Mouse (Mus musculus): ENCODE measurements at regions not wholly inside any gene's neighbourhood (a gene's known extent, or its start where the extent isn't known, plus 50 kb on each side); places are given as distances from the start of the nearest gene placed in this dataset.

DNA sequence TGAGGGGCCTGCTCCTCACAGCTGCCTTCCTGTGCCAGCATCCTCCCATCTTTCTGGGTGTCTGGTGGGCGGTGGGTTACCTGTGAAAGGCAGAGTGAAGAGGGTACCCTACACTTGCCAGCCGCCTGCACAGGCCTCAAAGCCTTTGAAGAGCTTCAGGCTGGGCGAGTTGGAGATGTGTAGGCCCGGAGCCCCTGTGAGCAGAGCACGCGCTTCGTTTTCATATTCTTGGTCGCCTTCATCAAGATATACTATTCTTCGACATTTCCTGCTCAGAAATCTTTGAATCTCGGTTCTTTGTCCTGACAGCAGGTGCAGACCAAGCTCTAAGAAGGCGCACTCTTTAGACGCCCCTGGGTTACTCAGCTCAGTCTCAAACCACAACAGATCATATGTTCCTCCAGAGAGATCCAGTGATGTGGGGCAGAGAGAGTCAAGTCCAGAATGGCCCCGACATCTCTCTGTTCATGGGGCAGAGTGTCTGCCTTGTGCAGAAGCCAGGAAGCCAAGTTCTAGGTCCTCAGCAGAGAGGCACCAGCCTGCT, 170.7 kb upstream of the Id2 start:
- Histone ChIP-seq H3K4me3 (ENCODE audit: low read depth, low read length) (no peak overlapping the region), H3K9me3 (replicated peaks; ENCODE audit: control insufficient read depth, low read length) (no peaks in the 10 kb centered on the region), H3K36me3 (ENCODE audit: control insufficient read depth, insufficient read depth) (no peaks in the 10 kb centered on the region), H3K4me2 (ENCODE audit: low read depth, low read length) (no peak overlapping the region), H3K27ac (ENCODE audit: low read length) (no peak overlapping the region), H3K9ac (ENCODE audit: low read depth, low read length) (no peak overlapping the region), H3K4me1 (ENCODE audit: control insufficient read depth, low read depth, low read length) (no peaks in the 10 kb centered on the region; the same call in 1 of the 2 replicates), H3K27me3 (ENCODE audit: control insufficient read depth, insufficient read depth, low read depth, low read length) (no peaks in the 10 kb centered on the region)
- no peak for ATAC-seq (ENCODE audit: low read depth)
- 38% methylated on average over 13 of the region's 13 CpGs for WGBS (ENCODE audit: insufficient replicate concordance)

DNA sequence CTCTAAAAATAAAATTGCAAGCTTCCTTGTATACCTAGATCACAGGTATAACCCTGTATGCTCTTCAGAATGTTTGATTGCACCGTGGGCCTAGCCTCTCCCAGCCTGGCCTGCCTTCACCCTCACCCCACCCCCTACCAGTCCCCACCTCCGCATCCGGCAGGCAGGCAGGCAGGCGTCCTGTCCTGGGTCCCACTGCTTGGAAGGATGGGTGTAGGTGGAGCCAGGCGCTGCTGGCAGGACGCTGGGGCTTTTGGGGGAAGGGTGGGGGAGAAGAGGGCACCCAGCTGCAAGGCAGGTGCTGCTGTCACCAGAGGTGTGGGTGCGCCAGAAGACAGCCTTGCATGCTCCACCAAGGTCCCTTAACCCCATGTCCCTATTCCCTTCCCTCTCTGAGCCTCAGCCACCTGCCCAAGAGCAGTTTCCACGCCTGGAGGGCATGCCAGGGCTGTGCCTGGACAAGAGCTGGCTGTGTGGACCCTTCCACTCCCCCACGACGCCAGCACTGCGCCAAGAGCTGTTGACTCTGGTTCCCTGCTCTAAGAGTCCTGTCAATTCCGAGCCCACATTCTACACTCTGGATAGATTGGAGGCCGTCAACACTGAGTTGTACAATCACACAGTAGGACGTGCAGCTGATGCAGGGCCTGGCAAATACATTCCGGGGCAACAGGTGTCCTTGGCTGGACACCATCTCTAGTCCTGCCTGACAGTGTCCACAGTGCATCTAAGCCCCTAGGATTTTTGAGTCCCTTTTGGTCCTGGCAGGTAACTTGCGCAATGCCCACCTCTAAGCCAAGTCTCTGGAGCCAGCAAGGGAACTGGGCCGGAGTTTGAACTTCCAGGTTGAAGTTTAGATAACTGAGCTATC, 170.0 kb upstream of the Id2 start:
- H3K27me3 ChIP-seq (ENCODE audit: control insufficient read depth, insufficient read depth, low read depth, low read length): no peaks in the 10 kb centered on the region
- no peaks in the 10 kb centered on the region for H3K9me3 ChIP-seq (replicated peaks; ENCODE audit: control insufficient read depth, low read length)
- no peak overlapping the region for H3K4me2 ChIP-seq (ENCODE audit: low read depth, low read length)
- 53% methylated on average over 17 of the region's 17 CpGs for WGBS (ENCODE audit: insufficient replicate concordance)
- H3K27ac ChIP-seq (ENCODE audit: low read length): no peak overlapping the region
- no peak overlapping the region for H3K4me3 ChIP-seq (ENCODE audit: low read depth, low read length)
- no peaks in the 10 kb centered on the region for H3K36me3 ChIP-seq (ENCODE audit: control insufficient read depth, insufficient read depth)
- no peak overlapping the region for H3K9ac ChIP-seq (ENCODE audit: low read depth, low read length)
- ATAC-seq (ENCODE audit: low read depth): no peak
- no peaks in the 10 kb centered on the region; the same call in 1 of the 2 replicates for H3K4me1 ChIP-seq (ENCODE audit: control insufficient read depth, low read depth, low read length)

- no peaks in the 10 kb centered on the region for H3K36me3 ChIP-seq (ENCODE audit: control insufficient read depth, insufficient read depth)
- no peaks in the 10 kb centered on the region for H3K27me3 ChIP-seq (ENCODE audit: control insufficient read depth, insufficient read depth, low read depth, low read length)
- WGBS (ENCODE audit: insufficient replicate concordance): 55% methylated on average over 11 of the region's 11 CpGs
- no peak overlapping the region for H3K4me2 ChIP-seq (ENCODE audit: low read depth, low read length)
- no peak overlapping the region for H3K4me3 ChIP-seq (ENCODE audit: low read depth, low read length)
- no peak overlapping the region for H3K9ac ChIP-seq (ENCODE audit: low read depth, low read length)
- no peaks in the 10 kb centered on the region for H3K9me3 ChIP-seq (replicated peaks; ENCODE audit: control insufficient read depth, low read length)
- no peaks in the 10 kb centered on the region; the same call in 1 of the 2 replicates for H3K4me1 ChIP-seq (ENCODE audit: control insufficient read depth, low read depth, low read length)
- H3K27ac ChIP-seq (ENCODE audit: low read length): no peak overlapping the region
- ATAC-seq (ENCODE audit: low read depth): no peak
Measured at GRCm38 (mm10) chr12:25265560-25266525, 168.9 kb upstream of the Id2 start.

GRCm38 (mm10) chr12:25265066-25265465, 168.1 kb upstream of the Id2 start:
- Histone ChIP-seq H3K27ac (ENCODE audit: low read length) (no peak overlapping the region), H3K4me2 (ENCODE audit: low read depth, low read length) (no peak overlapping the region), H3K27me3 (ENCODE audit: control insufficient read depth, insufficient read depth, low read depth, low read length) (no peaks in the 10 kb centered on the region), H3K4me1 (ENCODE audit: control insufficient read depth, low read depth, low read length) (no peaks in the 10 kb centered on the region; the same call in 1 of the 2 replicates), H3K9me3 (replicated peaks; ENCODE audit: control insufficient read depth, low read length) (no peaks in the 10 kb centered on the region), H3K4me3 (ENCODE audit: low read depth, low read length) (no peak overlapping the region), H3K9ac (ENCODE audit: low read depth, low read length) (no peak overlapping the region), H3K36me3 (ENCODE audit: control insufficient read depth, insufficient read depth) (no peaks in the 10 kb centered on the region)
- 78% methylated on average over 13 of the region's 13 CpGs for WGBS (ENCODE audit: insufficient replicate concordance)
- no peak for ATAC-seq (ENCODE audit: low read depth)

- Histone ChIP-seq H3K9ac (ENCODE audit: low read depth, low read length) (no peak overlapping the region), H3K27me3 (ENCODE audit: control insufficient read depth, insufficient read depth, low read depth, low read length) (no peaks in the 10 kb centered on the region), H3K27ac (ENCODE audit: low read length) (no peak overlapping the region), H3K4me3 (ENCODE audit: low read depth, low read length) (no peak overlapping the region), H3K36me3 (ENCODE audit: control insufficient read depth, insufficient read depth) (no peaks in the 10 kb centered on the region), H3K9me3 (replicated peaks; ENCODE audit: control insufficient read depth, low read length) (no peaks in the 10 kb centered on the region), H3K4me1 (ENCODE audit: control insufficient read depth, low read depth, low read length) (no peaks in the 10 kb centered on the region; the same call in 1 of the 2 replicates), H3K4me2 (ENCODE audit: low read depth, low read length) (no peak overlapping the region)
- WGBS (ENCODE audit: insufficient replicate concordance): 56% methylated on average over 3 of the region's 3 CpGs
- no peak for ATAC-seq (ENCODE audit: low read depth)
Measured at GRCm38 (mm10) chr12:25264408-25264807, 167.5 kb upstream of the Id2 start.

DNA sequence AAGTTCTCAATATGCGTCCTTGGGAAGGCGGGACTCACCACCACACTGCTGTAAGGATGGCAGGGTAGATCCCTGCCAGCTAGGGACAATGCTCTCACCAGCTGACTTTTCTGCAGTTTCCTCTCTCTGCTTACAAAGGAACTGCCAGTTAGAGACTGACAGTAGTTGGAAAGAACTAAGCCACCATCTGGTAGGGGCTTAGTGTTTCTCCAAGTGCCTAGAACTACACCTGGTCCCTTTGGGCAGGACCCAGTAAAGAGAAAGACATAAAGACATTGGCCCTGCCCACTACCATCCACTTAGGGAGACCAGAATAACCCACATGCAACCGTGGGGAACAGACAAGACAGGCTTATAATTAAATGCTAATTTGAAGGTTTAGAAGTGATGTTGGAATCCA, 165.5 kb upstream of the Id2 start:
- no peak overlapping the region for H3K4me3 ChIP-seq (ENCODE audit: low read depth, low read length)
- no peak for ATAC-seq (ENCODE audit: low read depth)
- H3K36me3 ChIP-seq (ENCODE audit: control insufficient read depth, insufficient read depth): no peaks in the 10 kb centered on the region
- no peak overlapping the region for H3K27ac ChIP-seq (ENCODE audit: low read length)
- 72% methylated on average over 3 of the region's 3 CpGs for WGBS (ENCODE audit: insufficient replicate concordance)
- H3K4me1 ChIP-seq (ENCODE audit: control insufficient read depth, low read depth, low read length): no peaks in the 10 kb centered on the region
- no peak overlapping the region for H3K9ac ChIP-seq (ENCODE audit: low read depth, low read length)
- H3K4me2 ChIP-seq (ENCODE audit: low read depth, low read length): no peak overlapping the region
- no peaks in the 10 kb centered on the region for H3K9me3 ChIP-seq (replicated peaks; ENCODE audit: control insufficient read depth, low read length)
- H3K27me3 ChIP-seq (ENCODE audit: control insufficient read depth, insufficient read depth, low read depth, low read length): no peaks in the 10 kb centered on the region

DNA sequence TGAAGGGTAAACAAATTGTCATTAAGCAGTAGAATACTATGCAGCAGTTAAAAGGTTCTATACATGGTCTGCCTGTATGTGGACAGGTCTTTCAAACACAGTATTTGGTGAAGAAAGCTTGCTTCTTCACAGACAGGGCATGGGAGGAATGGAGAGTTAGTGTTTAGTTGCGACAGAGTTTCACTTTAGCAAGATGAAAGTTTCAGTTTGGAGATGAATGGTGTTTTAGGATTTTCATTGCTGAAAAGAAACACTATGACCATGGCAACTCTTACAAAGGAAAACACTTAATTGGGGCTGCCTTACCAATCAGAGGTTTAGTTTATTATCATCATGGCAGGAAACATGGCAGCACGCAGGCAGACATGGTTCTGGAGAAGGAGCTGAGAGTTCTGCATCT, 162.2 kb upstream of the Id2 start:
- no peak for ATAC-seq (ENCODE audit: low read depth)
- 61% methylated on average over 2 of the region's 2 CpGs for WGBS (ENCODE audit: insufficient replicate concordance)

DNA sequence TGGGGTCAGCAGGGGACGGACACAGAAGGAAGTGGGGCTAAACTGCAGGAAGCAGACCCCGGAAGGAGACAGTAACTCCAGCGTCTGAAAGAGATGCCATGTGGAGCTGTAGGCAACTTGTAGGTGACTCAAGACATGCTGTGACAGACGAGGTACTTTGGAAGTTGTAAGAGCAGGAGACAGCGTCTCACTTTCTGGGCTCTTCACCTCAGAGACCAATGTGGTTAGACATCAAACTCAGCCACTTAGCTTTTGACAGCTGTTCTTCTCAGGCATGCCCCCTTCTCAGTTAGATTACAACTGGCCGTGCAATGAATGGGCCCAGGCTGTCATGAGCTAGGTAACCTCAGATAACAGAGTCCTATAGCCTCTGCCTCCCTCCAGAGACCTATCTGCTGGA, 159.3 kb upstream of the Id2 start:
- Histone ChIP-seq H3K4me1 (ENCODE audit: control insufficient read depth, low read depth, low read length) (no peaks in the 10 kb centered on the region; the same call in 1 of the 2 replicates), H3K4me3 (ENCODE audit: low read depth, low read length) (no peak overlapping the region), H3K9me3 (replicated peaks; ENCODE audit: control insufficient read depth, low read length) (no peaks in the 10 kb centered on the region), H3K27ac (ENCODE audit: low read length) (no peak overlapping the region), H3K36me3 (ENCODE audit: control insufficient read depth, insufficient read depth) (no peaks in the 10 kb centered on the region), H3K4me2 (ENCODE audit: low read depth, low read length) (no peak overlapping the region), H3K27me3 (ENCODE audit: control insufficient read depth, insufficient read depth, low read depth, low read length) (no peaks in the 10 kb centered on the region), H3K9ac (ENCODE audit: low read depth, low read length) (no peak overlapping the region)
- WGBS (ENCODE audit: insufficient replicate concordance): 18% methylated on average over 6 of the region's 6 CpGs
- no peak for ATAC-seq (ENCODE audit: low read depth)

More for the DNA sequence above, 162.2 kb upstream of the Id2 start:
- Histone ChIP-seq H3K27ac (ENCODE audit: low read length) (no peak overlapping the region), H3K9me3 (replicated peaks; ENCODE audit: control insufficient read depth, low read length) (no peaks in the 10 kb centered on the region), H3K4me2 (ENCODE audit: low read depth, low read length) (no peak overlapping the region), H3K36me3 (ENCODE audit: control insufficient read depth, insufficient read depth) (no peaks in the 10 kb centered on the region), H3K9ac (ENCODE audit: low read depth, low read length) (no peak overlapping the region), H3K4me3 (ENCODE audit: low read depth, low read length) (no peak overlapping the region), H3K27me3 (ENCODE audit: control insufficient read depth, insufficient read depth, low read depth, low read length) (no peaks in the 10 kb centered on the region), H3K4me1 (ENCODE audit: control insufficient read depth, low read depth, low read length) (no peaks in the 10 kb centered on the region; the same call in 1 of the 2 replicates)
